Mouse (Mus musculus) kidney, adult 2 months (tissue): ENCODE data around the gene Hoxb4.

Experiments used
- CTCF ChIP-seq: fragments of 200-500 bp; conservative IDR thresholded peaks from 2 replicates; pipeline ENCODE4 v1.5.1; 2011; ENCODE audit warnings: low read depth, mild to moderate bottlenecking, control low read depth, low read length, moderate library complexity, mixed read lengths; ENCODE audit not compliant: insufficient read depth, insufficient read length
- POLR2A ChIP-seq: fragments of 200-500 bp; IDR thresholded peaks from one replicate; pipeline ENCODE4 v1.6.1; 2011; ENCODE audit warnings: low read depth, low read length, control low read depth

DNA sequence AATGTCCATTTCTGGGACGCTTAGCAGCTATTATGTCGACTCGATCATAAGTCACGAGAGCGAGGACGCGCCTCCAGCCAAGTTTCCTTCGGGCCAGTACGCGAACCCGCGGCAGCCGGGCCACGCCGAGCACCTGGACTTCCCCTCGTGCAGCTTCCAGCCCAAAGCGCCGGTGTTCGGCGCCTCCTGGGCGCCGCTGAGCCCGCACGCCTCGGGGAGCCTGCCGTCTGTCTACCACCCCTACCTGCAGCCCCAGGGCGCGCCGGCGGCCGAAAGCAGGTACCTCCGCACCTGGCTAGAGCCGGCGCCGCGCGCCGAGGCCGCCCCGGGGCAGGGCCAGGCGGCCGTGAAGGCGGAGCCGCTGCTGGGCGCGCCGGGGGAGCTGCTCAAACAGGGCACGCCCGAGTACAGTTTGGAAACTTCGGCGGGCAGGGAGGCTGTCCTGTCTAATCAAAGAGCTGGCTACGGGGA lies 46.5 kb upstream of the Hoxb4 start:
- TF ChIP-seq CTCF (no peak), POLR2A (no peak)
